Mouse (Mus musculus) lung, postnatal 0 days (tissue): ENCODE data around the gene Iqcn. TPM values are rescaled to one million over a fixed set of nuclear protein-coding genes. Genes with fewer than 3 reads are reported as not detected.
A peak's percentile ranks its signal among the peaks of the same experiment; 100 is the strongest.

Experiments used
- ATAC-seq: fragments of 200-750 bp; cut with Nextera tagmentation; 2 replicates; pipeline ENCODE4 v1.8.0; 2017; ENCODE audit warnings: moderate library complexity
- DNase-seq: peaks from one replicate; pipeline ENCODE4 v3.0.0-alpha.2; 2016; ENCODE audit warnings: low spot score
- H3K27ac ChIP-seq: fragments of 300-500 bp; sonication (generic); 2 replicates; pipeline ENCODE4 v1.5.1; 2014; ENCODE audit warnings: antibody characterized with exemption, mild to moderate bottlenecking, low read length, mixed read lengths
- H3K27me3 ChIP-seq: fragments of 300-500 bp; sonication (generic); replicated peaks from 2 replicates; pipeline ENCODE4 v1.6.1; 2014; ENCODE audit warnings: low read length, mixed read lengths; ENCODE audit not compliant: insufficient read depth
- H3K36me3 ChIP-seq: fragments of 300-500 bp; sonication (generic); 2 replicates; pipeline ENCODE4 v1.6.1; 2014; ENCODE audit warnings: low read length, mixed read lengths; ENCODE audit not compliant: insufficient read depth
- H3K4me1 ChIP-seq: fragments of 300-500 bp; sonication (generic); 2 replicates; pipeline ENCODE4 v1.6.1; 2014; ENCODE audit warnings: antibody characterized with exemption, low read depth, low read length, mixed read lengths; ENCODE audit not compliant: insufficient read depth
- H3K4me2 ChIP-seq: fragments of 300-500 bp; sonication (generic); replicated peaks from 2 replicates; pipeline ENCODE4 v1.6.1; 2014; ENCODE audit warnings: low read depth, mild to moderate bottlenecking, low read length, moderate library complexity, mixed read lengths
- H3K4me3 ChIP-seq: fragments of 300-500 bp; sonication (generic); 2 replicates; pipeline ENCODE4 v1.5.1; 2014; ENCODE audit warnings: low read depth, low read length
- H3K9ac ChIP-seq: fragments of 300-500 bp; sonication (generic); replicated peaks from 2 replicates; pipeline ENCODE4 v1.6.1; 2014; ENCODE audit warnings: low read depth, mild to moderate bottlenecking
- H3K9me3 ChIP-seq: fragments of 300-500 bp; sonication (generic); 2 replicates; pipeline ENCODE4 v1.6.1; 2016; ENCODE audit warnings: low read length, mixed read lengths
- CTCF ChIP-seq: IDR thresholded peaks from 2 replicates; pipeline ENCODE4 v1.5.1; 2016; ENCODE audit warnings: antibody characterized with exemption, mild to moderate bottlenecking
- EP300 ChIP-seq: IDR thresholded peaks from 2 replicates; pipeline ENCODE4 v1.6.1; 2016; ENCODE audit warnings: antibody characterized with exemption, mild to moderate bottlenecking, control low read depth
- WGBS: fragments of 180-500 bp; shearing (Covaris S2); extraction: QIAGEN DNeasy Blood & Tissue Kit; methylation state at CpG from one replicate; pipeline ENCODE4 v1.1.7; 2014; 5-methylcytosine and 5-hydroxymethylcytosine counted together
- polyA plus RNA-seq: library from polyadenylated mRNA; unstranded; fragments of >200 nt; fragmentation: Nextera tagmentation; extraction: Ambion mirVana; gene quantifications from 2 replicates; pipeline ENCODE4 v1.2.1, GENCODE M21; 2015

Gene Iqcn
- polyA plus RNA-seq, 1 experiment from 2014 or later = 0.07 TPM

DNA sequence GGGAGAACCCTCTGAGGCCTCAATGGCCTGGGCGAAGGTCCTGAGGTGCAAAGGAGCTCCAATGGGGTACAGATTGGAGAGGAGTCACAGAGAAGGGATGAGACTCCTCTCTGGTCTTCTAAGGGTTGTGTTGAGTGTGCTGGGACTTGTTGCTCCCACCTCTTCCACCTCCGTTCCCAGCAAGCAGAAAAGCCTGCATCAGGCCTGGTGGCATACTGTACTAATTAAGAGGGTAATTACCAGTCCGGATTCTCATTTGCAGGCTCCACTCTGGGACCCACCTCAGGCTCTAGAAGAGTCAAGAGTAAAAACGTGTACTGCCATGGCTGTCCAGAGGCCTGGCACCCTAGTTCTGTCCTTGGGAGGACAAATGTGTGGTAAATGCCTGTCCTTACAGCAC is 6.3 kb upstream of the Iqcn start:
- 0 out of 2 replicates have a peak, but pooled peaks cover 7% of the 10 kb centered on the region for H3K36me3 ChIP-seq
- 50% methylated on average over 4 of the region's 4 CpGs for WGBS
- DNase-seq (no peak), ATAC-seq (no peak)
- H3K4me3 ChIP-seq = 0 out of 2 replicates have a peak overlapping the region, but pooled peaks have one; percentile 2
- no peaks in the 10 kb centered on the region for H3K27me3 ChIP-seq
- peak overlapping the region; percentile 54 for H3K4me2 ChIP-seq
- TF ChIP-seq CTCF (no peak), EP300 (no peak)
- H3K27ac ChIP-seq = peak overlapping the region; percentile 94
- no peak overlapping the region for H3K9ac ChIP-seq
- no peaks in the 10 kb centered on the region for H3K9me3 ChIP-seq
- H3K4me1 ChIP-seq = peaks cover 35% of the 10 kb centered on the region

DNA sequence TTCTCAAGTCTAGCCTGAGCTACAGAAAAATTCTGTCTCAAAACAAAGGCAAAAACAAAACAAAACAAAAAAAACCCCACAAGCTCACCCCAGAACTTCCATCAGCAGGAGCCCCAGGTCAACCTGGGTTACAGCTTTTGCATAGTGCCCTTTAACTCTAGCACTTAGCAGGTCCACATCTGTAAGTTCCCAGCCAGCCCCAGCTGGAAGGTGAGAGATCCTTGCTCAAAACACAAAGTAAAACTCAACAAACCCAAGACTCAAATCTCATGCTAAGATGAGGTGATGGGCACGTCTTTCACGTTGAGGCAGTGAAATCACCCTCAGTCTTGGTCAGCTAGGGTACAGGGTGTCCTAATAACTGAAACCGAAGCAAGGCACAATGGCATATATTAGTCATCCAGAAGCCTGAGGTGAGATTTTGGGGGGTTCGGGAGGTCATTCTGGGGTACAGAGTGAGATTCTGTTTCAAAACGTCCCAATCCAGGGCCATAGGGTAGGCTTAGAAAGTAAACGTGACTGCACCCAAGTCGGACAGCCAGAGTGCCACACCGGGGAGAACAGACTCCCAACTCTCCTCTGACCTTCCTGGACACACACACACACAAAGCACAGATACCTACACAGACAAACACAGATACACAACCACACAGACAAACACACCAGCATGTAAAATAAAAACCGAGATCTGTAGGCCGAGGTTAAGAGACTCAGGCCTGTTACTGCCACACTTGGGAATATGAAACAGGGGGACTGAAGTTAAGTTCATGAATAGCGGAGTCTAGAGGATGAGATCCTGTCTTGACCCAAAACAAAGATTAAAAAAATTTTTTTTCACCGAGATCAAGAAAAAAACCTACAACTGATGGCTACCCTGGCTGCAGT is 5.6 kb upstream of the Iqcn start:
- ATAC-seq (no peak), DNase-seq (no peak)
- Histone ChIP-seq H3K4me1 (peaks cover 32% of the 10 kb centered on the region), H3K4me3 (peak overlapping the region; percentile 98), H3K9ac (peak overlapping the region; percentile 50), H3K27ac (peak overlapping the region; percentile 94), H3K27me3 (no peaks in the 10 kb centered on the region), H3K9me3 (no peaks in the 10 kb centered on the region), H3K4me2 (peak overlapping the region; percentile 52), H3K36me3 (0 out of 2 replicates have a peak, but pooled peaks cover 7% of the 10 kb centered on the region)
- WGBS = 60% methylated on average over 12 of the region's 12 CpGs
- TF ChIP-seq CTCF = no peak
- 0 out of 2 replicates have a peak, but pooled peaks have one; percentile 10 for TF ChIP-seq EP300

DNA sequence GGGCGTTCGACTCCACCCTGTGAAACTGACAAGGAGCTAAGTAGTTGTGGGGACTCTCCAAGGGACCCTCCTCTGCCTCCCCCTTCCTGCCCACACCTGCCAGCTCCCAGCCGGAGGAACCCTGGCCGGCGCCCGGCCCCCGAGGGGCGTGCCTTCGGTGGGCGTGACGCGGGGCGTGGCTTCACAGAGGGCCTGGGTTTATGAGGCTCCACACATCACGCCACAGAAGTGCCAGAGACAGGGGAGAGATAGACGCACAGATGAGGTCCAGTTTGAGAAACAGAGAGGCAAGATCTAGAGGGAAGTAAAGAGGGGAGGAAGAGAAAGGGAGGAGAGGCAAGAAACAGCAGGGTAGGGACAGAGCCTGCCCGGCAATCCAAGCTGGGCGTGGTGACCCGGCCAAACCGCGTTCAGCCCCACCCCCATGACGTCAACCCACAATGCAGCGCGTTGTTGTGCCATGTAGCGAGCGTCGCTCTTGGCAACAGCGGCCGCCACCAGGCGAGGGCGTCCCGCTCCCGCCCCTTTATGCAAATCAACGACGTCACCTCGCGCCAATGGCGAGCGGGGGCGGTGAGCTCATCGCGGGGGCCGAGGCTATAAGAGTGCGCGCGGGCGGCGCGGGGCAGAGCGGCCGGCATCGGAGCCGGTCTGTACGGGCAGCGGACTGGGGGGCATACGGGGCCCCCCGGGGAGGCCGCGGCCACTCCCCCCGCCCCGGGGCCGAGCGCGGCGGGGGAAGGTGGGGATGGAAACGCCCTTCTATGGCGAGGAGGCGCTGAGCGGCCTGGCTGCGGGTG is 4.7 kb upstream of the Iqcn start, which contains the start of gene Jund:
Gene Jund (plus strand): TSS at position 640 of the 800 bp plus-strand sequence.
- DNase-seq (peak; percentile 99), ATAC-seq (peak; percentile 87)
- TF ChIP-seq EP300 (peak; percentile 78), CTCF (peak; percentile 47)
- Histone ChIP-seq H3K4me3 (peak within 1 kb of the TSS; percentile 98), H3K4me2 (peak within 1 kb of the TSS; percentile 64), H3K27me3 (no peaks in the 10 kb centered on the region), H3K9me3 (no peaks in the 10 kb centered on the region), H3K4me1 (peaks cover 32% of the 10 kb centered on the region), H3K36me3 (0 out of 2 replicates have a peak, but pooled peaks cover 7% of the 10 kb centered on the region), H3K27ac (peak within 1 kb of the TSS; percentile 99), H3K9ac (peak within 1 kb of the TSS; percentile 99)
- under 1% methylated on average over 52 of the region's 69 CpGs for WGBS

DNA sequence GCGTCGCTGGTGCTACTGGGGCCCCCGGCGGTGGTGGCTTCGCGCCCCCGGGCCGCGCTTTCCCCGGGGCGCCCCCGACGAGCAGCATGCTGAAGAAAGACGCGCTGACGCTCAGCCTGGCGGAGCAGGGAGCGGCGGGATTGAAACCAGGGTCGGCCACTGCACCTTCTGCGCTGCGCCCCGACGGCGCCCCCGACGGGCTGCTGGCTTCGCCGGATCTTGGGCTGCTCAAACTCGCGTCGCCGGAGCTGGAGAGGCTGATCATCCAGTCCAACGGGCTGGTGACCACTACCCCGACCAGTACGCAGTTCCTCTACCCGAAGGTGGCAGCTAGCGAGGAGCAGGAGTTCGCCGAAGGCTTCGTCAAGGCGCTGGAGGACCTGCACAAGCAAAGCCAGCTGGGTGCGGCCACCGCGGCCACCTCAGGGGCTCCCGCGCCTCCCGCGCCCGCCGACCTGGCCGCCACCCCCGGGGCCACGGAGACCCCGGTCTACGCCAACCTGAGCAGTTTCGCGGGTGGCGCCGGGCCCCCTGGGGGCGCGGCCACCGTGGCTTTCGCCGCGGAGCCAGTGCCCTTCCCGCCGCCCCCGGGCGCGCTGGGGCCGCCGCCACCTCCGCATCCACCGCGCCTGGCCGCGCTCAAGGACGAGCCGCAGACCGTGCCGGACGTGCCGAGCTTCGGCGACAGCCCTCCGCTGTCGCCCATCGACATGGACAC is 4.0 kb upstream of the Iqcn start:
- ATAC-seq (no peak; the same call in 1 of the 2 replicates), DNase-seq (no peak)
- Histone ChIP-seq H3K4me1 (peaks cover 32% of the 10 kb centered on the region), H3K9me3 (no peaks in the 10 kb centered on the region), H3K4me3 (peak overlapping the region; percentile 98), H3K27me3 (no peaks in the 10 kb centered on the region), H3K9ac (peak overlapping the region; percentile 99), H3K27ac (peak overlapping the region; percentile 99), H3K4me2 (peak overlapping the region; percentile 64), H3K36me3 (0 out of 2 replicates have a peak, but pooled peaks cover 7% of the 10 kb centered on the region)
- no peak for TF ChIP-seq EP300
- peak; percentile 44; the same call in 1 of the 2 replicates for TF ChIP-seq CTCF
- 4% methylated on average over 69 of the region's 89 CpGs for WGBS

DNA sequence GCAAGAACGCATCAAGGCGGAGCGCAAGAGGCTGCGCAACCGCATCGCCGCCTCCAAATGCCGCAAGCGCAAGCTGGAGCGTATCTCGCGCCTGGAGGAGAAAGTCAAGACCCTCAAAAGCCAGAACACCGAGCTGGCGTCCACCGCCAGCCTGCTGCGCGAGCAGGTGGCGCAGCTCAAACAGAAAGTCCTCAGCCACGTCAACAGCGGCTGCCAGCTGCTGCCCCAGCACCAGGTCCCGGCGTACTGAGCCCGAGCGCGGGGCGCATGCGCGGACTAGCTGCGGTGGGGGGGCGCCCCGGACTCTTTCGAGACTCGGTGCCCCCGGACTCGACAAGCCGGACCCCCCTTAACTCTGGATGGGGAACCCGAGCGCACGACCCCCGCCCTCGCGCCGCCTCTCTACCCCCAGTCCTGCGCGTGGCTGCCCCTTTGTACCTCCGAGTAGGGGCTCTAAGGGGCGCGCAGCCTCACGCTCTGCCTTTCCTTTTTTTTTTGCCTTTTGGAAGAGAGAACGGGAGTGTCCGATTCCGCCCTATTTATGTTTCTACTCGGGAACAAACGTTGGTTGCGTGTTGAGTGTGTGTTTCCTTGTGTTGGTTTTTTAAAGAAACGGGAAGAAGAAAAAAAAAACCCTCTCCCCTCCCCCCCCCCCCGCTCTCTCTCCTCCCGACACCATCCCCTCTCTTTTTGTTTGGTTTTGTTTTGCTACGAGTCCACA is 3.3 kb upstream of the Iqcn start:
- Histone ChIP-seq H3K4me2 (peak overlapping the region; percentile 64), H3K4me3 (peak overlapping the region; percentile 98), H3K9me3 (no peaks in the 10 kb centered on the region), H3K9ac (peak overlapping the region; percentile 99), H3K27ac (peak overlapping the region; percentile 99), H3K36me3 (0 out of 2 replicates have a peak, but pooled peaks cover 7% of the 10 kb centered on the region), H3K4me1 (peaks cover 32% of the 10 kb centered on the region), H3K27me3 (no peaks in the 10 kb centered on the region)
- DNase-seq = peak; percentile 87
- WGBS = under 1% methylated on average over 53 of the region's 59 CpGs
- TF ChIP-seq CTCF = no peak; the same call in 1 of the 2 replicates
- no peak for TF ChIP-seq EP300
- no peak for ATAC-seq
